ENCODE assay signal across 9 mouse cellular contexts in genomic region chr1:135535256-135535655, GRCm38 (mm10).
DNase-seq lines count a peak whose midpoint lies in the region; ATAC-seq and TF ChIP-seq lines count a peak whose summit lies in the region.
"Had no signal": no experiment of that assay in that cellular context is flagged by ENCODE, and none has a peak within 500 bp of the region (broad histone marks: within the 10 kb centered on the region; RNA-seq: fewer than 3 reads in every experiment).

No protein-coding gene starts in this region.

- WGBS in intestine, embryonic 16.5 days: 10% methylated on average over 4 of the region's 4 CpGs

- peak; percentile 77 for ATAC-seq in intestine, embryonic 16.5 days
- no peak for ATAC-seq in monocyte, adult 5-6 weeks (replicated peaks; ENCODE audit: insufficient number of reproducible peaks, low FRiP score, low TSS enrichment, poor library complexity, severe bottlenecking)

- H3K27ac ChIP-seq in gastrocnemius, adult 2 months: peak overlapping the region; percentile 77
- H3K27ac ChIP-seq in intestine, embryonic 16.5 days (ENCODE audit: low read length): peak overlapping the region; percentile 82

- no peak overlapping the region for H3K4me2 ChIP-seq in intestine, embryonic 16.5 days (ENCODE audit: low read depth, low read length)

- H3K27me3 ChIP-seq in intestine, embryonic 16.5 days (replicated peaks; ENCODE audit: control insufficient read depth, insufficient read depth, low read length): no peaks in the 10 kb centered on the region

- no peak overlapping the region for H3K4me3 ChIP-seq in gastrocnemius, adult 2 months
- H3K4me3 ChIP-seq in intestine, embryonic 16.5 days (ENCODE audit: low read length): no peak overlapping the region

- peaks cover 41% of the 10 kb centered on the region for H3K4me1 ChIP-seq in intestine, embryonic 16.5 days (ENCODE audit: control insufficient read depth, insufficient read depth, low read length)

- intact Hi-C loops in gastrocnemius, adult 2 months (cut with DNase I): no loop called here

- H3K9ac ChIP-seq in intestine, embryonic 16.5 days (ENCODE audit: low read depth, low read length): no peak overlapping the region

- no peaks in the 10 kb centered on the region for H3K9me3 ChIP-seq in intestine, embryonic 16.5 days (ENCODE audit: control insufficient read depth, low read length)

- TF ChIP-seq CTCF in gastrocnemius, adult 2 months (IDR thresholded peaks at IDR 0.05): no peak

- H3K36me3 ChIP-seq in intestine, embryonic 16.5 days (ENCODE audit: control insufficient read depth, insufficient read depth, low read length): no peaks in the 10 kb centered on the region

- DNase-seq in gastrocnemius, adult 2 months: peak; percentile 63
- no peak for DNase-seq in gastrocnemius, postnatal 4 days (ENCODE audit: low spot score in 2 of 2)
- peak; percentile 51 for DNase-seq in urinary bladder, postnatal 25 days (ENCODE audit: low spot score)
- DNase-seq in urinary bladder, postnatal 10 days (ENCODE audit: low spot score): no peak
- peak; percentile 71 for DNase-seq in yolk sac, embryonic 10.5 days (ENCODE audit: low spot score)
- no peak for DNase-seq in layer of hippocampus, adult 9-10 months (ENCODE audit: low spot score)
- DNase-seq: right cerebral cortex, postnatal 4 days had no signal

Comparison
In these comparisons a context has a peak if more than half of its experiments do, and no peak if none do; other contexts are left out.
1. DNase-seq: peak in gastrocnemius, adult 2 months (single experiment), urinary bladder, postnatal 25 days (single experiment) and yolk sac, embryonic 10.5 days (single experiment); none in gastrocnemius, postnatal 4 days (0 of 2), urinary bladder, postnatal 10 days (single experiment) and layer of hippocampus, adult 9-10 months (single experiment).